Comparison of ENCODE assay signal across 10 mouse cellular contexts in the genomic region with DNA sequence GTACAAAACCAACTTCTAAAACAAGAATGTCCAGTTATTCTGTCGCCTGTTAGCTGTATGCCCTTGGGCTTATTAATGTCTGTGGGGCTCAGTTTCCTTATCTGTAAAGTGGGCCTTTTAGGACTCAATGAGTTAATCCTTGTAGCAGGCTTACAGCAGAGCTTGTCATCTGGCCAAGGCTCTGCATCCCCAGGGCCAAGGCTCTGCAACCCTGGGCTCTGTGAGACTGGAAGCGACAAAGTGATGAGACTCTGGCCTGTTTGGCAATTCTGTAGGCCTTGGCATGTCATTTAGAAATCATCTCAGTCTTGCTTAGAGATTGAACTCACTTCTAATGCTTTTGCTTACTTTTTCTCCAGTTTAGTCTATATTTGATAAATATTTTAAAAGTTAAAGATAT.
"Had no signal": no experiment of that assay in that cellular context is flagged by ENCODE, and none has a peak within 500 bp of the region (broad histone marks: within the 10 kb centered on the region; RNA-seq: fewer than 3 reads in every experiment).

No protein-coding gene starts in this region.

- DNase-seq: lung, adult 18-20 months; lung, embryonic 14.5 days; lung, postnatal 14 days; lung, postnatal 36 days; right cerebral cortex, postnatal 25 days; right cerebral cortex, postnatal 4 days; spleen, adult 18-20 months; thymus, adult 18-20 months; thymus, postnatal 14 days; thymus, postnatal 36 days had no signal
